Mouse (Mus musculus) MEL (cell line): ENCODE data around the gene Slc2a3. TPM values are rescaled to one million over a fixed set of nuclear protein-coding genes. Genes with fewer than 3 reads are reported as not detected.

Source experiments
- DNase-seq: peaks from one replicate; pipeline ENCODE4 v3.0.0; 2011; ENCODE audit warnings: low read depth, low spot score
- H3K27ac ChIP-seq: 2 replicates; pipeline ENCODE4 v1.5.1; 2012; ENCODE audit warnings: low read depth, mild to moderate bottlenecking, control low read depth, low read length, moderate library complexity; ENCODE audit not compliant: control insufficient read depth
- H3K27me3 ChIP-seq, 2 experiments: fragments of 150-350 bp in 1 of 2; sonication (generic) in 1 of 2; 2 replicates each; pipeline ENCODE4 v1.6.1; 2012; ENCODE audit warnings: low read length in 2 of 2, mild to moderate bottlenecking in 2 of 2, improper control_type of control experiment in 1 of 2, moderate library complexity in 1 of 2; ENCODE audit not compliant: insufficient read depth in 2 of 2, control insufficient read depth in 1 of 2
- H3K36me3 ChIP-seq, 2 experiments: 2 replicates each; pipeline ENCODE4 v1.6.1; 2012 to 2014; ENCODE audit warnings: low read length in 2 of 2, improper control_type of control experiment in 1 of 2, inconsistent platforms in 1 of 2, mild to moderate bottlenecking in 1 of 2; ENCODE audit not compliant: insufficient read depth in 2 of 2, control insufficient read depth in 1 of 2
- H3K4me1 ChIP-seq, 2 experiments: fragments of 150-350 bp in 1 of 2; sonication (generic) in 1 of 2; 2 replicates each; pipeline ENCODE4 v1.6.1; 2012; ENCODE audit warnings: low read length in 2 of 2, improper control_type of control experiment in 1 of 2, mild to moderate bottlenecking in 1 of 2; ENCODE audit not compliant: insufficient read depth in 2 of 2, control insufficient read depth in 1 of 2
- H3K4me3 ChIP-seq, 2 experiments: fragments of 150-350 bp in 1 of 2; sonication (generic) in 1 of 2; 2 replicates each; pipeline ENCODE4 v1.5.1; 2012; ENCODE audit warnings: low read depth in 2 of 2, low read length in 2 of 2, mild to moderate bottlenecking in 2 of 2, moderate library complexity in 2 of 2, control low read depth in 1 of 2, improper control_type of control experiment in 1 of 2; ENCODE audit not compliant: control insufficient read depth in 1 of 2, insufficient read depth in 1 of 2
- H3K79me2 ChIP-seq: 2 replicates; pipeline ENCODE4 v1.6.1; 2012; ENCODE audit warnings: mild to moderate bottlenecking, low read length, moderate library complexity; ENCODE audit not compliant: control insufficient read depth, poor library complexity, insufficient read depth
- H3K9ac ChIP-seq: 2 replicates; pipeline ENCODE4 v1.6.1; 2012; ENCODE audit warnings: low read depth, mild to moderate bottlenecking, control low read depth, low read length, moderate library complexity; ENCODE audit not compliant: control insufficient read depth, poor library complexity, severe bottlenecking
- H3K9me3 ChIP-seq: fragments of 150-350 bp; sonication (generic); replicated peaks from 2 replicates; pipeline ENCODE4 v1.6.1; 2012; ENCODE audit warnings: mild to moderate bottlenecking, low read length, improper control_type of control experiment, moderate library complexity; ENCODE audit not compliant: insufficient read depth
- CTCF ChIP-seq, 3 experiments: IDR thresholded peaks in 2 of 3; conservative IDR thresholded peaks in 1 of 3; 2 replicates each; pipeline ENCODE4 v1.5.1; 2011 to 2012; ENCODE audit warnings: low read length in 3 of 3, low read depth in 2 of 3, mild to moderate bottlenecking in 2 of 3, improper control_type of control experiment in 1 of 3, inconsistent platforms in 1 of 3, mixed read lengths in 1 of 3, moderate library complexity in 1 of 3; ENCODE audit not compliant: control insufficient read depth in 1 of 3, insufficient read depth in 1 of 3, poor library complexity in 1 of 3, severe bottlenecking in 1 of 3
- ETS1 ChIP-seq: IDR thresholded peaks from 2 replicates; pipeline ENCODE4 v1.6.1; 2012; ENCODE audit warnings: low read depth, mild to moderate bottlenecking, inconsistent platforms, low read length, improper control_type of control experiment, moderate library complexity
- GABPA ChIP-seq: IDR thresholded peaks from 2 replicates; pipeline ENCODE4 v1.6.1; 2012; ENCODE audit warnings: low read depth, mild to moderate bottlenecking, inconsistent platforms, low read length, improper control_type of control experiment, moderate library complexity
- GATA1 ChIP-seq: IDR thresholded peaks from 2 replicates; pipeline ENCODE4 v1.6.1; 2011; ENCODE audit warnings: low read depth, low read length, improper control_type of control experiment
- HCFC1 ChIP-seq: IDR thresholded peaks from 2 replicates; pipeline ENCODE4 v1.6.1; 2012; ENCODE audit warnings: low read depth, mild to moderate bottlenecking, inconsistent platforms, low read length, improper control_type of control experiment, moderate library complexity
- JUND ChIP-seq: IDR thresholded peaks from 2 replicates; pipeline ENCODE4 v1.6.1; 2011; ENCODE audit warnings: low read depth, mild to moderate bottlenecking, improper control_type of control experiment, low read length
- KAT2A ChIP-seq: conservative IDR thresholded peaks from 2 replicates; pipeline ENCODE4 v1.6.1; 2012; ENCODE audit warnings: low read depth, low read length, improper control_type of control experiment, inconsistent platforms
- MAFK ChIP-seq: IDR thresholded peaks from 2 replicates; pipeline ENCODE4 v1.6.1; 2011; ENCODE audit warnings: low read depth, mild to moderate bottlenecking, low read length, improper control_type of control experiment, borderline replicate concordance
- MAX ChIP-seq: IDR thresholded peaks from 2 replicates; pipeline ENCODE4 v1.6.1; 2011; ENCODE audit warnings: low read length, improper control_type of control experiment
- MAZ ChIP-seq: IDR thresholded peaks from 2 replicates; pipeline ENCODE4 v1.6.1; 2012; ENCODE audit warnings: low read depth, mild to moderate bottlenecking, inconsistent platforms, low read length, improper control_type of control experiment
- MXI1 ChIP-seq: IDR thresholded peaks from 2 replicates; pipeline ENCODE4 v1.6.1; 2011; ENCODE audit warnings: mild to moderate bottlenecking, low read depth, low read length, improper control_type of control experiment
- MYC ChIP-seq: IDR thresholded peaks from 2 replicates; pipeline ENCODE4 v1.6.1; 2011; ENCODE audit warnings: low read depth, mild to moderate bottlenecking, low read length, improper control_type of control experiment, moderate library complexity
- NRF1 ChIP-seq: IDR thresholded peaks from 2 replicates; pipeline ENCODE4 v1.6.1; 2014; ENCODE audit warnings: low read depth, mild to moderate bottlenecking, inconsistent platforms, low read length, improper control_type of control experiment, moderate library complexity; ENCODE audit not compliant: poor library complexity, insufficient read depth, severe bottlenecking
- RAD21 ChIP-seq: IDR thresholded peaks from 2 replicates; pipeline ENCODE4 v1.6.1; 2011; ENCODE audit warnings: mild to moderate bottlenecking, low read depth, low read length, improper control_type of control experiment
- SMC3 ChIP-seq: IDR thresholded peaks from 2 replicates; pipeline ENCODE4 v1.6.1; 2011; ENCODE audit warnings: low read depth, low read length, improper control_type of control experiment
- TBP ChIP-seq: IDR thresholded peaks from 2 replicates; pipeline ENCODE4 v1.8.0; 2011; ENCODE audit warnings: low read depth, low read length, improper control_type of control experiment
- USF2 ChIP-seq, 2 experiments: IDR thresholded peaks; 2 replicates each; pipeline ENCODE4 v1.6.1; 2011 to 2012; ENCODE audit warnings: improper control_type of control experiment in 2 of 2, low read length in 2 of 2, borderline replicate concordance in 1 of 2, inconsistent platforms in 1 of 2, low read depth in 1 of 2, mild to moderate bottlenecking in 1 of 2; ENCODE audit not compliant: insufficient read depth in 1 of 2
- ZKSCAN1 ChIP-seq: IDR thresholded peaks from 2 replicates; pipeline ENCODE4 v1.6.1; 2012; ENCODE audit warnings: low read depth, mild to moderate bottlenecking, inconsistent platforms, low read length, improper control_type of control experiment, moderate library complexity
- polyA plus RNA-seq, 2 experiments: library from polyadenylated mRNA; stranded (reverse) in 1 of 2; unstranded in 1 of 2; fragments of >175 nt in 1 of 2; fragments of >200 nt in 1 of 2; gene quantifications; 2 replicates each; pipeline versions ENCODE4 v1.2.1 to v1.2.4; 2012; ENCODE audit warnings: low replicate concordance in 2 of 2, low read depth in 1 of 2; ENCODE audit not compliant: insufficient read length in 2 of 2, insufficient read depth in 1 of 2, missing spikeins in 1 of 2
- total RNA-seq: library from RNA; depleted of rRNA; stranded (reverse); fragments of 300-350 nt; gene quantifications from 2 replicates; pipeline ENCODE4 v1.2.3, GENCODE M21; 2012

The Slc2a3 gene
- total and polyA plus RNA-seq, 3 experiments = 78.4 to 93.4 TPM; not detected in 1

GRCm38 (mm10) chr6:122813640-122814039, 12.2 kb upstream of the Slc2a3 start:
- H3K79me2 ChIP-seq = no peaks in the 10 kb centered on the region; the same call in none of the 2 replicates
- peak overlapping the region; percentile 29; the same call in 1 of the 2 replicates for H3K27ac ChIP-seq
- no peaks in the 10 kb centered on the region for H3K9me3 ChIP-seq
- H3K4me3 ChIP-seq = no peak overlapping the region
- peaks cover 0 to 30% of the 10 kb centered on the region in 2 experiments; a peak in 2 of 4 replicates for H3K36me3 ChIP-seq
- no peak overlapping the region for H3K9ac ChIP-seq
- H3K4me1 ChIP-seq = peaks cover 19 to 29% of the 10 kb centered on the region in 2 experiments
- TF ChIP-seq ETS1 (0 out of 2 replicates have a peak, but pooled peaks have one; percentile 3), HCFC1 (no peak), MYC (0 out of 2 replicates have a peak, but pooled peaks have one; percentile 36), MAFK (peak; percentile 88), CTCF (IDR thresholded peaks at IDR 0.05 in 2 of 3, conservative IDR thresholded peaks at IDR 0.05 in 1 of 3; ENCODE audit: control insufficient read depth in 1 of 3, insufficient read depth in 1 of 3, low read depth in 2 of 3, low read length in 3 of 3, poor library complexity in 1 of 3, severe bottlenecking in 1 of 3) (no peak), GABPA (peak; percentile 61; the same call in 1 of the 2 replicates), USF2 (IDR thresholded peaks at IDR 0.05; ENCODE audit: borderline replicate concordance in 1 of 2, insufficient read depth in 1 of 2, low read depth in 1 of 2, low read length in 2 of 2) (no peak), NRF1 (no peak)
- peak; percentile 51 for DNase-seq
- no peaks in the 10 kb centered on the region for H3K27me3 ChIP-seq

- Histone ChIP-seq H3K27me3 (no peaks in the 10 kb centered on the region), H3K9ac (peak overlapping the region; percentile 49), H3K36me3 (peaks cover 0 to 22% of the 10 kb centered on the region in 2 experiments; a peak in 2 of 4 replicates), H3K9me3 (no peaks in the 10 kb centered on the region), H3K27ac (peak overlapping the region; percentile 29), H3K4me1 (peaks cover 12 to 21% of the 10 kb centered on the region in 2 experiments), H3K79me2 (no peaks in the 10 kb centered on the region; the same call in none of the 2 replicates), H3K4me3 (peak overlapping the region; percentile 25 to 86)
- DNase-seq = peak; percentile 72
- TF ChIP-seq ZKSCAN1 (no peak), JUND (no peak), MAX (peak; percentile 55; the same call in 1 of the 2 replicates), KAT2A (no peak), TBP (no peak), RAD21 (peak; percentile 55), MXI1 (peak; percentile 54; the same call in 1 of the 2 replicates), CTCF (IDR thresholded peaks at IDR 0.05 in 2 of 3, conservative IDR thresholded peaks at IDR 0.05 in 1 of 3; ENCODE audit: control insufficient read depth in 1 of 3, insufficient read depth in 1 of 3, low read depth in 2 of 3, low read length in 3 of 3, poor library complexity in 1 of 3, severe bottlenecking in 1 of 3) (peak; percentile 4 to 54 (median 25); a peak in 3 of 6 replicates), MAZ (no peak), SMC3 (peak; percentile 41; the same call in 1 of the 2 replicates), GATA1 (0 out of 2 replicates have a peak, but pooled peaks have one; percentile 21)
These were observed 11.3 kb upstream of the Slc2a3 start for GRCm38 (mm10) chr6:122812716-122813115.
